Mouse (Mus musculus): ENCODE measurements around the gene Gpc3. TPM values are rescaled to one million over a fixed set of nuclear protein-coding genes. Genes with fewer than 3 reads are reported as not detected.

Gene Gpc3
- polyA plus RNA-seq, 1 experiment from 2014 or later, result 596 TPM

DNA sequence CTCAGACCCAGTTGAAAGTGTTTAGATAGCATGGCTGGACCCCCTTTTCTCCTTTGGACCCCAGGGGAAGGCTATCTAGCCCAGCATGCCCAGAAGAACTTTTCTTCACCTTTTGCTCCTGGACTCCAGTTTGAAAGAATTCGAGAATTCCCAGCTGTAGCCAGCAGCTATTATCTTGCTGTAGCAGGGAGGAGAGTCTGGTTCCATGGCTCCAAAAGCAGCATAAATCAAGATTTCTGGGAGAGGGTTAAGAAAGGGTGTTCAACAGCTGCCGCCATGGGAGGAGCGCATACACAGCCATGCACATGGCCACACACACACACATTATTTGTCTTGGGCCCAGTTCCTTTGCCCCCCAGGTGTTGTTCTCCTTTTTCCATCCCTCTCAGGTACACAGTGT, 4.1 kb upstream of the Gpc3 start:
- Histone ChIP-seq H3K27ac (no peak overlapping the region; the same call in 1 of the 2 replicates), H3K36me3 (no peaks in the 10 kb centered on the region), H3K9ac (no peak overlapping the region), H3K4me3 (replicated peaks) (no peak overlapping the region), H3K4me2 (no peak overlapping the region), H3K9me3 (no peaks in the 10 kb centered on the region), H3K27me3 (replicated peaks) (no peaks in the 10 kb centered on the region), H3K4me1 (0 out of 2 replicates have a peak, but pooled peaks cover 3% of the 10 kb centered on the region)
- 39% methylated on average over 3 of the region's 3 CpGs for WGBS
- no peak for ATAC-seq (ENCODE audit: insufficient read depth, low FRiP score, low read depth)

DNA sequence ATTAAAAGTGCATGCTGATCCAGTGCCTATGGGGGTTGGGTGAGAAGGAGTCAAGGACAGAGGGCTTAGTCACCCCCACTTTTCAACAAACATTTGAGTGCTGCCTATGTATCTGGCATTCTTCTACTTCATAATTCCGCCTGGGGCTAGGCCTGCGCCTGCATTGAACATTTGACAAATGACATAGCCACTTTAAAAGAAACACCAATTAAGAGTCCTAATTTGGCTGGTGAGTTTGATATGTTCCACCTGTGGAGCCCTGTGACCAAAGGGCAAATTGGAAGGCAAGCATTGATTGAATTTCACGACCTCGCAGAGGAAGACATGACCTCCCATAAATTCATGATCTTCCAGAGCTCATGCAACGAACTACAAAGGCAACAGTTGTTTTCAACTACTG, 2.4 kb upstream of the Gpc3 start:
- Histone ChIP-seq H3K9ac (no peak overlapping the region), H3K27me3 (replicated peaks) (no peaks in the 10 kb centered on the region), H3K9me3 (no peaks in the 10 kb centered on the region), H3K4me2 (no peak overlapping the region), H3K36me3 (no peaks in the 10 kb centered on the region), H3K27ac (no peak overlapping the region), H3K4me1 (0 out of 2 replicates have a peak, but pooled peaks cover 3% of the 10 kb centered on the region), H3K4me3 (replicated peaks) (no peak overlapping the region)
- ATAC-seq (ENCODE audit: insufficient read depth, low FRiP score, low read depth), result no peak
- 49% methylated on average over 5 of the region's 5 CpGs for WGBS

DNA sequence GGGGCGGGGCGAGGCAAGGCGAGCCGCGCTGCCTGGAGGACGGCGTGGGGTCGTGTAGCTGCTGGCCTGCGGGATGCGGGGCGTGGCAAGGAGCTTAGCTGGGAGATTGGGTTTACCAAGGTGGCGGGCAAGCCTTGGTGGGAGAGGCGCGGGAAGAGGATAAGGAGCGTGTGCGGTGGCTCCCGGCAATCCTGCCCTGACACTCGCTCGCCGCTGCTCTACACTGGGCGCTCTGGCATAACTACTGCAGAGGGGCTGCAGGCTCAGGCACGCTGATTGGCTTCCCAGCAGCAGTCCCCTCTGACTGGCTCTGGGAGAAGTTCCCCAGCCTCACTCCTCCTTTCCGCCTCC, 256 bp upstream of the Gpc3 start:
- ATAC-seq (ENCODE audit: insufficient read depth, low FRiP score, low read depth), result peak; percentile 87
- peak overlapping the region; percentile 52 for H3K4me3 ChIP-seq (replicated peaks)
- H3K36me3 ChIP-seq, result no peaks in the 10 kb centered on the region
- no peak overlapping the region for H3K9ac ChIP-seq
- 16% methylated on average over 23 of the region's 23 CpGs for whole genome bisulfite sequencing
- H3K27me3 ChIP-seq (replicated peaks), result no peaks in the 10 kb centered on the region
- peak overlapping the region; percentile 65 for H3K4me2 ChIP-seq
- H3K9me3 ChIP-seq, result no peaks in the 10 kb centered on the region
- H3K4me1 ChIP-seq, result 0 out of 2 replicates have a peak, but pooled peaks cover 3% of the 10 kb centered on the region
- H3K27ac ChIP-seq, result peak overlapping the region; percentile 81

DNA sequence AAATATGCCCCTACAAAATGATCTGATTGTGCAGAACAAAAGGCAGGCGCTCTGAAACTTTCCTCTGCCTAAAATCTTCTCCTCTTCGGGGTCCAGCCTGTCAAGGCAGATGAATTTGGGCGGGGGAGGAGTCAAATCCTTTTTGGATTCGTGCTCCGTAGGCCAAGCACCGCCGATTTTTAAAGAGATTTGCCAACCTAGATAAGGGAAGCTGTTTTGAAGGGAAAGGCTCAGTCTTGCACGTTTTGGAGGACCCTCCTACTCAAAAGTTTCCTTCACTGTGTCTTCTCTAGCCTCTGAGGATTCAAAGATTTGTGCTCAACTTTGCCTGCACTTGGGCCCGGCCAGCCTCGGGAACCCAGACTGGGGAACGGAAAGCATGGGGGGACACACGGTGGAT, 944 bp downstream of the Gpc3 start:
- Histone ChIP-seq H3K27me3 (replicated peaks) (no peaks in the 10 kb centered on the region), H3K9me3 (no peaks in the 10 kb centered on the region), H3K4me1 (no peaks in the 10 kb centered on the region), H3K4me3 (replicated peaks) (peak overlapping the region; percentile 52), H3K36me3 (no peaks in the 10 kb centered on the region), H3K9ac (peak overlapping the region; percentile 25; the same call in 1 of the 2 replicates), H3K4me2 (peak overlapping the region; percentile 65), H3K27ac (peak overlapping the region; percentile 81)
- ATAC-seq (ENCODE audit: insufficient read depth, low FRiP score, low read depth), result no peak
- WGBS, result 20% methylated on average over 12 of the region's 12 CpGs

DNA sequence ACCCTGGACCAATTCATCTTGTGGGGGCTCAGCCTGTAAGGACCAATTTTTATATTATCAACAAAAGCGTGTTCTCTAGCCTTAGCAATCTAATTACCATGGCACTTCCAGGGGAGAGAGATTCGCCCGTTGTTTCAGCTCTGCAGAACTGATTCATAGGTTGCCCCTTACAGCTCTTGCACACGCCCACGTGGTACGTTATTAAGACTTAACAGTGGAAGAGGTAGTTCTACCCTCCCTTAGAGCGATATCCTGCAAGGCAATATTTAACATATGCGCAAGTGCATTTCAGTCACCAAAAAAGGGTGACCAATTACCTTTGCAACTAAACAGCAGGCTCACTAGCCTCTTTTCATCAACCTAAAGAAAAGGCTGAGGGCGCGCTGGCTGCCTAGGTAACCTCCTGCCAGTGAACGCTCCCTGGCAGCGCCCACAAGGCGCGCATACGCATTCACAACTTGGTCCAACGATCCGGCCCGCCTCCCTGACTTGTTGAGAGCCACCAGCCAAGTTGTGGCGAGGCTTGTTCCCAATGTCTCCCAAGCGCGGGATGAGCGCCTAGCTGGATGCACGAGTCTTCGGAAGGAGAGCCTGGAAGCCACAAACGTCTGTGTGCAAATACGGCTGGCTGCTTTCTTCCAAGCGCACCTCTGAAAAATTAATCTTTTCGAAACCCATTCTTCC, 1.6 kb downstream of the Gpc3 start:
- H3K9ac ChIP-seq, result peak overlapping the region; percentile 25; the same call in 1 of the 2 replicates
- no peak for ATAC-seq (ENCODE audit: insufficient read depth, low FRiP score, low read depth)
- WGBS, result 15% methylated on average over 28 of the region's 28 CpGs
- H3K4me1 ChIP-seq, result no peaks in the 10 kb centered on the region
- H3K36me3 ChIP-seq, result no peaks in the 10 kb centered on the region
- H3K4me2 ChIP-seq, result peak overlapping the region; percentile 65
- H3K27ac ChIP-seq, result peak overlapping the region; percentile 81
- H3K9me3 ChIP-seq, result no peaks in the 10 kb centered on the region
- no peaks in the 10 kb centered on the region for H3K27me3 ChIP-seq (replicated peaks)
- H3K4me3 ChIP-seq (replicated peaks), result peak overlapping the region; percentile 52

DNA sequence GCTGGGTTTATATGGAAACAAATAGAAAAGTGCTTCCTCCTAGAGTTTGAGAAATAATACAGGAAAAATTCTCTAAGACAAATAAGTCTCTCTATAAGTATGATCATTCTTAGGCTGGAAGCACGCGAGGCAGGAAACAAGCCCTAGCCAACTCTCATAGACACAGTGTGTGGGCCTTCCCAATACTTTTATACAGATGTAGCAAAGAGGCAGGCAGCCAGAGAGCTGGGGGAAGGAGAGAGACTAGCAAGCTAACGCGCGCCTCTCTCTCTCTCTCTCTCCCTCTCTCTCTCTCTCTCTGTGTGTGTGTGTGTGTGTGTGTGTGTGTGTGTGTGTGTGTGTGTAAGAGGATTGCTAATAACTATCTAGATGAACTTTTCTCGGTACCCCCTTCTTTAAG, 2.2 kb downstream of the Gpc3 start:
- no peaks in the 10 kb centered on the region for H3K27me3 ChIP-seq (replicated peaks)
- peak overlapping the region; percentile 81; the same call in 1 of the 2 replicates for H3K27ac ChIP-seq
- peak overlapping the region; percentile 52 for H3K4me3 ChIP-seq (replicated peaks)
- H3K4me1 ChIP-seq, result no peaks in the 10 kb centered on the region
- H3K36me3 ChIP-seq, result no peaks in the 10 kb centered on the region
- H3K9ac ChIP-seq, result no peak overlapping the region
- 33% methylated on average over 4 of the region's 6 CpGs for WGBS
- H3K9me3 ChIP-seq, result no peaks in the 10 kb centered on the region
- peak overlapping the region; percentile 65 for H3K4me2 ChIP-seq
- no peak for ATAC-seq (ENCODE audit: insufficient read depth, low FRiP score, low read depth)

DNA sequence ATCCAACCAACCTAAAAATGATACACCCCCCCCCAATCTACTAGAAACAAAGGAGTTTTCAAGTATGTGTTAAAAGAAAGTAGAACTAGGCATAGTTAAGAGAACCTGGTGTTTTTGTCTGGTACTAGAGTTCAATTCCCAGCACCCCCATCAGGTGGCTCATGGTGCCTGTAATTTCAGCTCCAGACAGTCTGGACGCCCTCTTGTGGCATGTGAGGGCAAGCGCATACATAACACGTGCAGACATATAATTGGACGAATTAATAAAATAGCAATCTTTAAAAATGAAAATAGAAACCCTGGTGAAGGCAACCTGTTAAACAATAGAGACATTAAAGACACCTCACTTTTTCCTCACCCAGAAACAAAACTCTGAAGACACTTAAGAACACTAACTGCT, 10.6 kb downstream of the Gpc3 start:
- no peak overlapping the region for H3K4me3 ChIP-seq (replicated peaks)
- H3K4me1 ChIP-seq, result no peaks in the 10 kb centered on the region
- no peaks in the 10 kb centered on the region for H3K9me3 ChIP-seq
- no peak overlapping the region for H3K9ac ChIP-seq
- H3K27ac ChIP-seq, result no peak overlapping the region
- 63% methylated on average over 4 of the region's 4 CpGs for WGBS
- no peaks in the 10 kb centered on the region for H3K36me3 ChIP-seq
- ATAC-seq (ENCODE audit: insufficient read depth, low FRiP score, low read depth), result no peak
- H3K27me3 ChIP-seq (replicated peaks), result no peaks in the 10 kb centered on the region
- H3K4me2 ChIP-seq, result no peak overlapping the region

DNA sequence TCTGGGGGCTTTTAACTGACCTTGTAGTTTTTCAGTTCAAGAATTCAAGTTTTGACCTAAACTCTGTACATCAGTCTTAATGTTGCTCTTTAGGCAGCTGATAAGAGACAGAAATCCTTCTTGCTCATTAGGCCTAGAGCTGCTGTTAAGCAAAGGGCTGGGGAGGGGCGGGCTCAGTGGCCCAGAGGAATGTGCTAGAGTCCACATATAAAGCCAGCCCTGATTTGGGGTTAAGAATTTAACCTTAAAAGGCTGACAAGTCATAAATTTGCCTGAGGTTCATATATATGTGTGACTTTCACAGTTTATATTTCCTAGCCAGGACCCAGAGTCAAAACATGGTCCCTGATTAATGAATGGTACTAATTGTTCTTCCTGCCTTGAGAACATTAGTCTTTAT, 14.5 kb downstream of the Gpc3 start:
- no peaks in the 10 kb centered on the region for H3K36me3 ChIP-seq
- H3K4me2 ChIP-seq, result no peak overlapping the region
- no peaks in the 10 kb centered on the region for H3K27me3 ChIP-seq (replicated peaks)
- H3K9me3 ChIP-seq, result no peaks in the 10 kb centered on the region
- H3K27ac ChIP-seq, result no peak overlapping the region
- no peak overlapping the region for H3K9ac ChIP-seq
- 38% methylated on average over 1 of the region's 1 CpGs for WGBS
- no peaks in the 10 kb centered on the region for H3K4me1 ChIP-seq
- ATAC-seq (ENCODE audit: insufficient read depth, low FRiP score, low read depth), result no peak
- H3K4me3 ChIP-seq (replicated peaks), result no peak overlapping the region

DNA sequence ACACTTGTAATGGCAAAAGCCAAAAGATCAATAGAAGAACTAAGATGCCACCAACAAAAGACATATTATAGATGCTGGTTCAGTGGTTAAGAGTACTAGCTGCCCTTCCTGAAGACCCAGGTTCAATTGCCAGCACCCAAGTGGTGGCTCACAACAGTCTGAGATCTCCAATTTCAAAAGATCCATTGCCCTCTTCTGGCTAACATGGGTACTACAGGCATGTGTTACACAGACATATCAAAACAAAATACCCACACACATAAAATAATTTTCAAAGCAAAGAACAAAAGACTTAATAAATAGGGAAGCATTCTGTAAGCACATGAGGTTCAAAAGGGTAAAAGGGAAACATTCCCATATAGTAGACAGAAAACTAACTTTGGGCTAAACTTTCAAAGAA, 26.1 kb downstream of the Gpc3 start:
- Histone ChIP-seq H3K9ac (no peak overlapping the region), H3K9me3 (no peaks in the 10 kb centered on the region), H3K36me3 (no peaks in the 10 kb centered on the region), H3K4me1 (no peaks in the 10 kb centered on the region), H3K4me3 (replicated peaks) (no peak overlapping the region), H3K27me3 (replicated peaks) (no peaks in the 10 kb centered on the region), H3K27ac (no peak overlapping the region), H3K4me2 (no peak overlapping the region)
- ATAC-seq (ENCODE audit: insufficient read depth, low FRiP score, low read depth), result no peak

DNA sequence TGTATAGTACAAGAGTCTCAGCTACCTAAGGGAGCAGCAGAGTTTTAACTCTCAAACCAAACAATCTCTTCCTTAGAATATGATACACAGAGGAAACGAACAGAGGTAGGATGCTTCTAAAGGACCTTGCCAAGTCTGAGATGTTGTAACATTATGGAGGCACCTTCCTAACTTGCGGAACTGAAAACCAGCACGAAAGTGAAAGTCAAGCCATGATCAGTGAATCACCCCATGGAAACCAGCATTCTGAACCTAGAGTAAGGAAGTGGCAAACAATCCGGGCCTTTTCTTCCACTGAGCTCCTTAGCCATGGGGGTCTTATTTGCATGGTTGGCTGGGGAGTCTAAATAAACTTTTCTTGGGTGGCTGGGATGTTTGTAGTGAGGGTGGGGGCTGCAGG, 53.8 kb downstream of the Gpc3 start:
- no peaks in the 10 kb centered on the region for H3K27me3 ChIP-seq (replicated peaks)
- H3K36me3 ChIP-seq, result no peaks in the 10 kb centered on the region
- no peak overlapping the region for H3K4me2 ChIP-seq
- H3K27ac ChIP-seq, result no peak overlapping the region
- H3K9me3 ChIP-seq, result no peaks in the 10 kb centered on the region
- no peak for ATAC-seq (ENCODE audit: insufficient read depth, low FRiP score, low read depth)
- H3K4me3 ChIP-seq (replicated peaks), result no peak overlapping the region
- H3K9ac ChIP-seq, result no peak overlapping the region
- WGBS, result 81% methylated on average over 4 of the region's 4 CpGs
- no peaks in the 10 kb centered on the region for H3K4me1 ChIP-seq

DNA sequence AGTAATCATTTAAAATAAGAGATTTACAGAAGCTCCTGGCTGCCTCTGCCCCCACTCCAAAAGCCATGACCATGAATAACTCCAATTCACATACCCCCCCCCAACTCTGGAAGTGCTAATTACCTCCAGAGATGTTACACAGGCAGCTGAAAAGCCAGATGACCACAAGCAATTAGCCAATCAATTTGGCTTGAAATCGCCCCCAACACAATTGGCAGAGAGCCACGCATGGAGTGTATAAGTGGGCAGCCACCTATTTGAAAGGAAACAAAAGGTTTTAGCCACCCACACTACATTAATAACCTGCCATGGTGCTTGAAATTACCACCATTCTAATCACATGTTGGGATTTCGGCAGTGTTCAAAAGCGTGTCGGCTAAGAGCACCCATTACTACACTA, 55.2 kb downstream of the Gpc3 start:
- Histone ChIP-seq H3K27ac (no peak overlapping the region), H3K4me1 (no peaks in the 10 kb centered on the region), H3K9ac (no peak overlapping the region), H3K9me3 (no peaks in the 10 kb centered on the region), H3K36me3 (no peaks in the 10 kb centered on the region), H3K4me3 (replicated peaks) (no peak overlapping the region), H3K4me2 (no peak overlapping the region), H3K27me3 (replicated peaks) (no peaks in the 10 kb centered on the region)
- WGBS, result 80% methylated on average over 5 of the region's 5 CpGs
- ATAC-seq (ENCODE audit: insufficient read depth, low FRiP score, low read depth), result no peak

DNA sequence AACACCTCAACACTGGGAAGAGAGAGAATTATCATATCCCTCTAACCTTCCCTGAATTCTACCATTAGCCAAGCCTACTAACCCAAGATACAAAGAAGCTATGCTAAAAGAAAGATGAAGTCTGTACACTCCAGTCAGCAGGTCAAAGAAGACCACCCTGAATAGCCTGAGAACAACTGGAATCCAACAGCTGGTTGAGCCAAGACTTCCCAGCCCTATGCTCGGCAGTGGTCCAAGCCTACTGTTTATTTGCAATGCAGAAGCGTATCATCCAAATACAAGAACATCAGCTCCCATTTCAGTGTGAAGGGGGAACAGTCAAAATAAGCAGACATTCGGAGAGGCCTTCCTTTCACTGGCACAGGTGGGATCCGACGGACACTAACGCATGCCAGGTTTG, 56.3 kb downstream of the Gpc3 start:
- no peak for ATAC-seq (ENCODE audit: insufficient read depth, low FRiP score, low read depth)
- WGBS, result 51% methylated on average over 6 of the region's 6 CpGs

DNA sequence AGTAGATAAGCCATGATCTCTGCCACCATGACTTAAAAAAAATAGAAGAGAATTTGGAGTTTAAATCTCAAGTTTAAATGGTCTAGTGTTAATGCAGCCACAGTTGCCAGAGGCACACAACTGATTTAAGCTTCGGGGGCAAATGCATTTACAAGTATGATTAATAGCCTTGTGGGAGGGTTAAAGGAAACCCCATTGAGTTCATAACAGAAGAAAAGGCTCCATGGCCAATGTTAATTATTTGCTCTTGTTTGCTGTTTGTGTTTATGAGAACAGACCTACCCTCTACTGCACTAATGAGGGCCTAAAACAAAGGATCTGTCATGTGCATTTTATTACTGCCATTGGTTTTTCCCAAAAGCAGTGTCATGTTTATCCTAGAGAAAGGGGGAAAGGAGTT, 62.5 kb downstream of the Gpc3 start:
- WGBS, result 42% methylated on average over 1 of the region's 1 CpGs

More for the DNA sequence above, 56.3 kb downstream of the Gpc3 start:
- H3K4me1 ChIP-seq, result no peaks in the 10 kb centered on the region
- no peaks in the 10 kb centered on the region for H3K9me3 ChIP-seq
- H3K36me3 ChIP-seq, result no peaks in the 10 kb centered on the region
- H3K9ac ChIP-seq, result no peak overlapping the region
- no peaks in the 10 kb centered on the region for H3K27me3 ChIP-seq (replicated peaks)
- H3K4me2 ChIP-seq, result no peak overlapping the region
- no peak overlapping the region for H3K4me3 ChIP-seq (replicated peaks)
- no peak overlapping the region for H3K27ac ChIP-seq

More for the DNA sequence above, 62.5 kb downstream of the Gpc3 start:
- H3K9ac ChIP-seq, result no peak overlapping the region
- no peak overlapping the region for H3K4me3 ChIP-seq (replicated peaks)
- H3K9me3 ChIP-seq, result no peaks in the 10 kb centered on the region
- H3K36me3 ChIP-seq, result no peaks in the 10 kb centered on the region
- H3K4me1 ChIP-seq, result no peaks in the 10 kb centered on the region
- H3K4me2 ChIP-seq, result no peak overlapping the region
- H3K27ac ChIP-seq, result no peak overlapping the region
- no peak for ATAC-seq (ENCODE audit: insufficient read depth, low FRiP score, low read depth)
- H3K27me3 ChIP-seq (replicated peaks), result no peaks in the 10 kb centered on the region

Measured in stomach, embryonic 15.5 days (tissue).